Mouse (Mus musculus) cerebellum, postnatal 4 days (tissue): ENCODE measurements around the gene Cidec.
A peak's percentile ranks its signal among the peaks of the same experiment; 100 is the strongest.

Source experiments
- DNase-seq, 2 experiments: peaks; one replicate each; pipeline ENCODE4 v3.0.0; 2022; ENCODE audit warnings: low spot score in 2 of 2, mixed read lengths in 1 of 2

Gene Cidec

DNA sequence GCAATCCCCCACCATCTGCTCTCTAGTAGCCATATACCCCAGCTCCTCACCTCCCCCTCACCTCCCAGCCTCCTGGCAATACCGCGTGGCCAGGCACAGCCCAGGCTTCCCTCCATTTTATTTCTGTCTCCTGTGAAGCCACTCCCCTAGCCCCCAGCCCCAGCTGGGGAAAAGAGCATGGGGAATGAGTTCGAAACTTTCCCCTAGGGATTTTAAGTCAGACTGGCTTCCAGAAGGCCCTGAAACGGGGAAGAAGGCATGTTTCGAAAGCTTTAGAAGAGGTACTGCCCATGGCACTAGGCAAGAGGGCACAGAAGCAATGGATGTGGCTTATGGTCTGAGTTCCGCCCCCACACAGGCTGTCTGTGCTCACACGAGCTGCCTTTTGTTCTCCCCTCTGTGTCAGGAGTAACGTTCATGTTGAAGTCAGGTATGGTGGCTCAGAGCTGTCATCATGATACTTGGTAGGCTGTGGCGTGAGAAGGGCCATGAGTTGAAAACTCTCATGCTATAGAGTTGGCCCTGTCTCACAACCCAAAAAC, at the start of gene Cidec:
Gene Cidec (minus strand): TSS at position 97 of the 542 bp plus-strand sequence.
- DNase-seq: no peak

DNA sequence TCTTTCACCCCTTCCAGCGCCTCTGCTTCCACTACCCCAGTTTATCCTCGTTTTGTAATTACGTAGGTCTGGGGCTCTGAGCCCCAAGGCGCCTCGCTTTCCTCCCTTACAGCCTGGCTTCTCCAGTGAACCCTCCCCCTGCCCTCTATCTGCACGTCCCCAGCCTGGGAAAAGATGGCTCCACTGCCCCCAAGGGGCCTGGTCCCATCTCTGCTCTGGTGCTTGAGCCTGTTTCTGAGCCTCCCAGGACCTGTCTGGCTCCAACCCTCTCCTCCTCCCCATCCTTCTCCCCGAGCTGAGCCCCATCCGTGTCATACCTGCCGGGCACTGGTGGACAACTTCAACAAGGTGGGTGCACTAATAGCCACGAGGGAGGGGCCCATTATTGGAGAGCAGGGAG, 48.2 kb upstream of the Cidec start:
- DNase-seq: no peak

DNA sequence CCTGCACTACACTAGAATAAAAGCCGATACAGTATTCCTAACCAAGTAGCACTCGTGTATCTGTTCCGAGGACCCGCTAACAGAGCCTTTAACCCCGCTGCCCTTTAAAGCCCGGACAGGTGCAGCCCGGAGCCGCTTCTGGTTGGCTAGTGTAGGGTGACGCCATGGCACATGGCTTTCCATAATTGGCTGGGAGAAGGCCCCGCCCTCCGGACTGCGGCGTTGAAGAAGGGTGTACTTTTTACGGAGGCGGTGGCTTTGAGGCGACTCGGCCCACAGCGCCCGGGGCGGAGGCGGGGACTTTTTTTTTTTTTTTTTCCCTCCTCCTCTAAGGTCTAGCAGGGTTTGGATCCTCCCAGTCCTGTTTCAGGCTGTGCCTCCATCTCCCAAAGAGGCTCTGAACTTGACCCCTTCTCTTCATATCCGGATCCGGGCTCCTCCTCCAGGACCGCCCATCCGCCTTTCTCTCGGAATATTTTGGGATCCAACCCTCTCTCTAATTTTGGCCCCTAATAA, 47.6 kb upstream of the Cidec start, which contains the start of gene Creld1:
Gene Creld1 (plus strand): TSS at position 198 of the 516 bp plus-strand sequence.
- peak; percentile 79 to 88 for DNase-seq

DNA sequence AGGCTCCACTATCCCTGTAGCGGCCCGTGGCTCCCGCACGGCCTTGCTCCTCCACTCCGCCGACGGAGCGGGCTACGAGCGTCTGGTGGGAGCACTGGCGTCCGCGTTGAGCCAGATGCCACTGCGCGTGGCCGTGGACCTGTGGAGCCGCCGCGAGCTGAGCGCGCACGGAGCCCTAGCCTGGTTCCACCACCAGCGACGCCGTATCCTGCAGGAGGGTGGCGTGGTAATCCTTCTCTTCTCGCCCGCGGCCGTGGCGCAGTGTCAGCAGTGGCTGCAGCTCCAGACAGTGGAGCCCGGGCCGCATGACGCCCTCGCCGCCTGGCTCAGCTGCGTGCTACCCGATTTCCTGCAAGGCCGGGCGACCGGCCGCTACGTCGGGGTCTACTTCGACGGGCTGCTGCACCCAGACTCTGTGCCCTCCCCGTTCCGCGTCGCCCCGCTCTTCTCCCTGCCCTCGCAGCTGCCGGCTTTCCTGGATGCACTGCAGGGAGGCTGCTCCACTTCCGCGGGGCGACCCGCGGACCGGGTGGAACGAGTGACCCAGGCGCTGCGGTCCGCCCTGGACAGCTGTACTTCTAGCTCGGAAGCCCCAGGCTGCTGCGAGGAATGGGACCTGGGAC, 47.0 kb upstream of the Cidec start:
- peak in 1 of 2 experiments; percentile 43 for DNase-seq

DNA sequence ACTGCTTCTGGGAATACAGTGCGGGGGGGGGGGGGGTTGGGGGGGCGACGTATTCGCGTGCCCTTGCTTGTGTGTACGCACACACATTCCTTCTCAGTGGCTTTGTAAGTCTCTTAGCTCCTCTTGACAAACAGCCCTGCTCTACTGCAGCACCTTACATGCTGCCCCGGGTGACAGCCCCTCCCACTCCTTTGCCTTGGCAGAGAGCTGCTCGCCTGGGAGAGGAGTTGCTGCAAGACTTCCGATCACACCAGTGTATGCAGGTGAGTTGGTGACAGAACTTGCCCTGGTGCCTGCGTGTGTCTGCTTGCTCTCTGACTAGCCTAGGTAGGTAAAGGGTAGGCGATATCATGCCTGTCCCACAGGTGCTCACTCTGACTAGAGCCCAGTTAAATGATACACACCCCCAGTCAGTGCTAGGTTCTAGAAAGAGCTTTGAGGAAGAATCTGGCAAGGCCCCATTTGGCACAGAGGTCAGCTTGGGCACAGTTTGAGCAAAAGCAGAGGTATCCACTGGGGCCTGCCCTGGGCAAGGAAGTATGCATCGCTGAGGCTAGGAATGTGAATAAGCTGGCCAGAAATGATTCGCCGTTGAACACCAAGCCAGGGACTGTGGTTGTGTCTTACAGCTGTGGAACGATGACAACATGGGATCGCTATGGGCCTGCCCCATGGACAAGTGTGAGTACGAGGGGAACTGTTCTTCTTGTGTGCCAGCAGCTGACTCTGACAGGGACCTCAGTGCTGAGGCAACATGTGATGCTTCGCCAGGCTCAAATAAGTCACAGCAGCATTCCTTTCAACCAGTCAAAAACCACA, 45.2 kb upstream of the Cidec start:
- DNase-seq: no peak

DNA sequence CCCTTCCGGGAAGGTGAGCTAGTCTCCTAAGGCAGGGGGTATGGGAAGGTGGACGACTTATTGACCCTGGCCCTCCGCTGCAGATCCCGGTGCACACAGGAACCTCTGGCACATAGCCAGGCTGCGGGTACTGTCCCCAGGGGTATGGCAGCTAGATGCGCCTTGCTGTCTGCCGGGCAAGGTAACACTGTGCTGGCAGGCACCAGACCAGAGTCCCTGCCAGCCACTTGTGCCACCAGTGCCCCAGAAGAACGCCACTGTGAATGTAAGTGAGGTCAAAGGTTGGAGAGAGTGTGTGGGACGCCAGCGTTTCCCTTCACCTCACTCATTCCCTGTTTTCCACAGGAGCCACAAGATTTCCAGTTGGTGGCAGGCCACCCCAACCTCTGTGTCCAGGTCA, 43.3 kb upstream of the Cidec start:
- no peak for DNase-seq

DNA sequence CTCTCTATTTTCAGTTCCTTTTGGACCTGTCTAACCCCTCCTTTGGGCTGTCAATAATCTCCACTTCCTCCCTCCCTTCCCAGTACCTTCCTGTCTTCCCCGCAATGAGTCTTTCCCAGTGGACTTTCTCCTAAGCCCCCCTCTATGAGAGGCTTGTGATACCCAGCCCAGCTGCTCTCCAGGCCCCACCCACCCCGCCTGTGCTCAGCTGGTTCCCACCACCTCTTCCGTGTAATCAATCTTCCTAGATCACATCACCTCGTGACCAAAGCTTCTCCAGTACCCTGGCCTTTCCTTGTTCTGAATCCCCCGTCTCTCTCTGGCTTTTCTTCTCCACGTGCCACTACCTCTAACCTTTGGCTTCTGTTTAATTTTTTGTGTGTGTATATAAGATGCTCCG, 41.8 kb upstream of the Cidec start:
- DNase-seq: no peak

DNA sequence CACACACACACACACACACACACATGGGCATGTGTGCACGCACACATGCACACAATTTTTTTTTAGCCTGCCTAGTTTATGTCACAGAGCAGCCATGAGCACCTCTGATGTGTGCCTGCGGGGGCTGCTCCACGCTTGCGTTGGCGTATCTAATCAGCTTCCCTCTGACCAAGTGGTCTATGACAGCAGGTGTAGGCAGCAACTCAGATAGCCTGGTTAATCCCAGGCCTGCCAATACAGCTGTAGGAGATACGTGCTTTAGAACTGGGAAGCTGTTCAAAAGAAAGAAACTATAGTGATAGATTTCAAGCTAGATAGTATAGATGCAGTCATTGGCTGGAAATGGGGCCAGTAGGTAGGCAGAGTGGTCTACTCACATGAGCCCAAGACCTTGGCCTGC, 38.2 kb upstream of the Cidec start:
- no peak for DNase-seq

DNA sequence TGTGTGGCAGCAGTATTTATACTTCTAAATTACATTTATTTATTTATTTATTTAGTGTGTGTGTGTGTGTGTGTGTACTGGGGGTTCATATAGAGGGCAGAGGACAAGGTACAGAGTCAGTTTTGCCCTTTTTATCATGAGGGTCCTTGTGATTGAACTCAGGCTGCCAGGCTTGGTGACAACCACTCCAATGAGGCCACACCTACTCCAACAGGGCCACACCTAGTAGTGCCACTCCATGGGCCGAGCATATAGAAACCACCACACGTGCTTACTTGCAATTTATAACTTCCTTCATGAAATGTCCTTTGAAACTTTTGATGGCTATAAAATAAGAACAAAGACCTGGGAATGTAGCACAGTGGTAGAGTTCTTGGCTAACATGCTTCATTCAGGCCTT, 37.7 kb upstream of the Cidec start:
- DNase-seq: no peak

DNA sequence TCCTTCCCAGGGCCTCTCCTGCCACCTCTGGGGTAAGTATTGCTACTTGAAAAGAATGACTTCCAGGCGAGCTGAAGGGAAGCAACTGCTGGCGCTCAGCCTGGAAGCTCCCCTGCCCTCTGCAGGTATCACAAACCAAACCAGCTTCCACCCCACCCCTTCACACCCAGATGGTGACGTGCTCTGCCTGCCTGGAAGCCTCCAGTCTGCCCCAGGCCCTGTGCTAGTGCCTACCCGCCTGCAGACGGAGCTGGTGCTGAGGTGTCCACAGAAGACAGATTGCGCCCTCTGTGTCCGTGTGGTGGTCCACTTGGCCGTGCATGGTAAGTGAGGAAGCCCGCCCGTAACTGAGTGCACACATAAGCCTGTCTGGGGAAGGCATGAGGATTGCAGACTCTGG, 36.5 kb upstream of the Cidec start:
- no peak for DNase-seq

DNA sequence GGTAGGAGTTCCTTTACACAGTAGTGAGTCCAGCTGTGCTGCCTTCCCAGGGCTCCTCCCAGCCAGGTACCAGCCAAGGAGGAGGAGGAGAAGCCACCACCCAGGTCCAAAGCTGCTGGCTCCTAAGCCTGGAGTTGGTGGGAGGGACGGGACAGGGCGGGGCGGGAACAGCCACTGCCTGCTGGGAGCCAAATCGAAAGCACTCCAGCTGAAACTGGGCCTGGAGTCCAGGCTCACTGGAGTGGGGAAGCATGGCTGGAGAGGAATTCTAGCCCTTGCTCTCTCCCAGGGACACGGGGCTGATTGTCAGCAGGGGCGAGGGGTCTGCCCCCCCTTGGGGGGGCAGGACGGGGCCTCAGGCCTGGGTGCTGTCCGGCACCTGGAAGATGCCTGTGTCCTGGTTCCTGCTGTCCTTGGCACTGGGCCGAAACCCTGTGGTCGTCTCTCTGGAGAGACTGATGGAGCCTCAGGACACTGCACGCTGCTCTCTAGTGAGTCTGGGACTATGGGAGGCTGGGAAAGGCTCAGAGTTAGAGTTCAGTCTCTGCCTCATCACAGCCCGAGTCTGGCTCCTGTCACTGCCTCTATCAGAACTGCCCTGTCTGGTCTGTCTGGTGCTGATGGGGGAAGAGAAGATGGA, 35.9 kb upstream of the Cidec start, which contains the start of gene Il17rc:
Gene Il17rc (plus strand): TSS at position 131 of the 640 bp plus-strand sequence.
- no peak for DNase-seq

DNA sequence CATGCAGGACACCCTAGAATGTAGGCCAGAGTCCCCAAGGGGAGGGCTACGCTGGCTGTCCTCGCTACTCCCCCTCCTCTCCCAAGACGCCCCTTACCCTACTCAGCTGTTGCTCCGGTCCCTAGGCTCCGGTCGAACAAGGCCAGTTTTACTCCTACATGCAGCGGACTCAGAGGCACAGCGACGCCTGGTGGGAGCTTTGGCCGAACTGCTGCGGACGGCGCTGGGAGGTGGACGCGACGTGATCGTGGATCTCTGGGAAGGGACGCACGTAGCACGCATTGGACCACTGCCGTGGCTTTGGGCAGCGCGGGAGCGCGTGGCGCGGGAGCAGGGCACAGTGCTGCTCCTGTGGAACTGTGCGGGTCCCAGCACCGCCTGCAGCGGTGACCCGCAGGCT, 33.9 kb upstream of the Cidec start:
- DNase-seq: peak; percentile 70 to 82

DNA sequence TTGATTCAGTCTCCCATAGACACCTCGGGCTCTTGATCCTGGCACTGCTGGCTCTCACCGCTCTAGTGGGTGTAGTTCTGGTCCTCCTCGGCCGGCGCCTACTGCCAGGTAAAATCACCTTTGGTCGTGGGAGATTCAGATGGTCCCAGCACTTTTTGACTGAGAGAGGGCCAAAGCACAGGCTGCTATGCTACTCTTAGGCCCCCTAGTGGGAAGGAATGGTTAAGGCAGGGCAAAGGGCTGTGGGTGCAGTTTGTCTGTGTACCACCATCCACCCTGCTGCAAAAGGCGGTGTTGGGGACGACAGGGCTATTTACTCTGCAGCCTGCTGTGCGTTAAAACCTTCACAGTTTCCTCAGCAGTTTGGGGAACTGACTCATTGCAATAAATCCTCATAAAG, 33.5 kb upstream of the Cidec start:
- peak in 1 of 2 experiments; percentile 69 for DNase-seq

DNA sequence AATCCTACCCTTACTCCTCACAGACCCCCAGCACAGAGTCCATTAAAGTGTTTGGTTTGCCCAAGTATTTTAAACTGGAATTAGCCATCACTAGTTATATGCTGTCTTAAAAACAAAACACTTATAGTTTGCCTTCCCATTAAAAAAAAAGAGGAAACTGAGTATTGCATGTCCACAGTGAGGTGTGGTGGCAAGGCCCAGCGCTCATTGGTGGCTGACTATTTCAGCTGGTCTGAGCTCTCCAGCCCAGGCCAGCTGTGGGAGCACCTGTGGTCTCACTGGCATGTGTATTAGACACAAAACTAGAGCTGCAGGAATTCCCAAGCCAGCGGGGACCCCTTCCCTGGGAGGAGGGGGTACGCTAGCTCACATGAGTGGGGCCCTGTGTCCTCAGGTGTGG, 33.0 kb upstream of the Cidec start:
- no peak for DNase-seq

DNA sequence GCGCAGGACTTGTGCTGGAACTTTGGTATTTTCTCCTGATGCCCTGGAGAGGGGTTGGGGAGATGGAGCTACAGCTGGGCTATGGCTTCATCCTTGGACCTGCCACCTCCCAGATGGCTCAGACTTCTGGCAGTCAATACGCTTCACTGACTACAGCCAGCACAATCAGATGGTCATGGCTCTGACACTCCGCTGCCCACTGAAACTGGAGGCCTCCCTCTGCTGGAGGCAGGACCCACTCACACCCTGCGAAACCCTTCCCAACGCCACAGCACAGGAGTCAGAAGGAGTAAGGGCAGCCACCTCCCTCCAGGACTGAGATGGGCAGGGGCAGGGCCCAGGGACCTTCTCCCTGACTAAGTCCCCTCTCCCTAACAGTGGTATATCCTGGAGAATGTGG, 30.0 kb upstream of the Cidec start:
- DNase-seq: peak in 1 of 2 experiments; percentile 56

DNA sequence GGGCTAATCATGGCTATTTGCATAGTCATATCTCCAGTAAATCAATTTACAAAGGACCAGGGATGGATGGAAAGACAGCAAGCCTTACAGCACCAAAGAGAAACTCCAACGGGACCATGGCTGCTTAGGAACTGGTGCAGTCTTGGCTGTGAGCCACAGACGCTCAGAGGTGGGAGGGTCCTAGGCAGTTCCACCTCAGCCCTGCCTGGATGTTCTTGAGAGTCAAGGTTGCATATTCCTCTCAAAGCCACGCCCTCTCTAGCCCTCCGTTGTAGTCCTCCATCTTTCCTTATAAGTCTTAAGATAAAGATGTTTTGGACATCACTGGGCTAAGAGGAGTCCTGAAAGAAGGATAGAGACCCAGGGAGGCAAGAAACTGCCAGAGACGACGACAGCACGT, 28.5 kb upstream of the Cidec start:
- no peak for DNase-seq

DNA sequence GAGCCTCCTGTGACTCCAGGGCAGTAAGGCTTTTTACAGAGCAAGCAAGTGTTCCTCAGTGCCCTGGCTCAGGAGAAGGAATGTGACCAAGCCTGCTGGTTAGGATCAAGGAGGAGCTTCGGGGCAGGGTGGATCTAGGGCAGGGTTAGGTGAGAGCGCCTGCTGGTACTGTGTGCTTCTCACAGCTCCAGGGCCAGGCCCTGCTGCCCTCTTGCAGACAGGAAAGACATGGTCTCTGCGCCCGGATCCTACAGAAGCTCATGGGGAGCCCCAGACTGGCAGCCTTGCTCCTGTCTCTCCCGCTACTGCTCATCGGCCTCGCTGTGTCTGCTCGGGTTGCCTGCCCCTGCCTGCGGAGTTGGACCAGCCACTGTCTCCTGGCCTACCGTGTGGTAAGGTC, 23.1 kb upstream of the Cidec start:
- no peak for DNase-seq

DNA sequence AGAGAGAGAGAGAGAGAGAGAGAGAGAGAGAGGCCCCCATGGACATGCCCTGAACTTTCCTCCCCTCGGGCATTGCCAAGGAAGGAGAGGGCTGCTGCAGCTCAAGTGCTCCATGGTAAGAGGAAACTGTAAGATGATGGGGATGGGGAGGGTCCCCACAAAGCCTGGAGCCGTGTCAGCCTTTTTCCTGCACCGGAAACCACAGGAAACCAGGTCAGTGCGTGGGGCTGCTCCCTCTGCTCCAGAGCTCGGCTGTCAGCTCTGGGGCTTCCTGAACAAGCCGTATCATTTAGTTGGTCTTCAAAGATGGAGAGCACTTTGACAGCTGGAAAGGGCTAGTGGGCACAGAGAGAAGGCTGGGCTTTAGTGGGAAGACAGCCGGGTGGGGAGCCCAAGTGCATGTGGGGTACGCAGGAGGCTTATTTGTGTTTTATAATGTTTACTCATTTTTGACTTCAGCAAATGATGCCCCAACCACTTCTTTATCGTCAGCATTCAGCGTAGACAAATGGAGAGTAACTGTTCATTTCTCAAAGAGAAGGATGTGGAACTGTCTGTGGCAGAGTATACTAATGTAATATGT, 22.5 kb upstream of the Cidec start, which contains the start of gene Il17re:
Gene Il17re (plus strand): TSS at position 533 of the 583 bp plus-strand sequence.
- no peak for DNase-seq

DNA sequence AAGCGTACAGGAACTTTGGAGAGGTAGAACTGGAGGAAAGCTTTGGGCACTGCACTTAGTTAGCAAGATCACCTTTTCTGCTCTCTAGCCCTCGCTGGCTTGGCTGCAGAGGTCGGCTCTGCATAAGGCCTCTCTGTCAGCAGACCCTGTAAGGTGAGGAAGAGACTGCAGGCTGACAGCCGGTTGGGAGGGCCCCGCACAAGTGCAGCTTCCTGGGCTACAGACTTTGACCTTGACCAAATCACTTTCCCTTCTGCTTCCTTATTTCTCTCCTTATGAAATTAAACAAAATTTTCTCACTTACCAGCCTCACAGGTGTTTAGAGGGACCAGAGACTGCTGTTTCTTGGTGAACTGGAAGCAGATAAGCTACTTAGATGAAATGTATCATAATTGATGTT, 19.4 kb upstream of the Cidec start:
- no peak for DNase-seq

DNA sequence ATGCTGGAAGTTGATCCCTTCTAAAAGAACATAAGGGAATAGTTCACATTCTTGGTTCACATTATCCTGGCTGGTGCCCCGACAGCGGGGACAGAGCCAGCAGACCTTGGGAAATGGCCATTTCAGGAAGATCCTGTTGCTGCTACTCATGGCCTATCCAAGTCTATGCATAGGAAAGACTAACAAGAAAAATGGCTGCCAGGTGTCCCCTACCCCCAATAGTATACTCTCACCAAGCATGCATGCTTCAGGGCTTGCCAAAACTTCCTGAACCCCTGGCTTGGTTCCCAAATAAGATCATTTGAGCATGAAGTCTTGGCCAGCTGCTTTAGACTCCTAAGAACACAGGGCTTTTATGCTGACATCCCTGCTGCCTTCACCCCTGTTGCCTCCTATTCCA, 16.3 kb upstream of the Cidec start:
- DNase-seq: peak in 1 of 2 experiments; percentile 40

DNA sequence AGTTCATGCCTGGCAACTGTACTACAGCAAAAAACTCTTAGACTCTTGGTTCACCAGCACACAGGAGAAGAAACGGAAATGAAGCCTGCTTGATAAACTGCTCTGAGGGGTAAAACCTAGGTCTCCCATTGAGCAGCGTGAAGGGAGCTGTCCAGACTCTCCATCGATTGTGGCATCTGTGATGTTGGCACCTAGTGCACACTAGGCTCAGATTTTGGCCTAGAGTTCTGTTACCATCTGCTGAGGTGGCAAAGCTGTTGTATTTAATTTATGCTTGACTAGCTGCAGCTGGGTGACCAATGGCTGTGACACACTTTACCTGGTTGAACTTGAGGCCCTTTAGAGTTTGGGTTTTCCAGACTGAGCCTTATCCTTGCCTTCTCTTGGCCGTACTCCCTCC, 12.1 kb upstream of the Cidec start:
- peak in 1 of 2 experiments; percentile 45 for DNase-seq
